Mouse (Mus musculus) E14TG2a.4 (cell line): ENCODE results near the gene Plekhg1.

Experiments used
- H3K27me3 ChIP-seq: 2 replicates; pipeline ENCODE4 v1.6.1; 2014; ENCODE audit warnings: low read length, control low read depth; ENCODE audit not compliant: insufficient read depth
- H3K36me3 ChIP-seq: 2 replicates; pipeline ENCODE4 v1.6.1; 2014; ENCODE audit warnings: low read length, control low read depth; ENCODE audit not compliant: insufficient read depth
- H3K4me1 ChIP-seq: replicated peaks from 2 replicates; pipeline ENCODE4 v1.6.1; 2014; ENCODE audit warnings: low read depth, low read length, control low read depth
- H3K4me3 ChIP-seq: replicated peaks from 2 replicates; pipeline ENCODE4 v1.5.1; 2014; ENCODE audit warnings: mild to moderate bottlenecking, low read length
- H3K9me3 ChIP-seq: 2 replicates; pipeline ENCODE4 v1.6.1; 2014; ENCODE audit warnings: low read length, control low read depth
- CTCF ChIP-seq: conservative IDR thresholded peaks from 2 replicates; pipeline ENCODE4 v1.5.1; 2014; ENCODE audit warnings: low read length
- NANOG ChIP-seq: IDR thresholded peaks from 2 replicates; pipeline ENCODE4 v1.6.1; 2014; ENCODE audit warnings: borderline replicate concordance, low read length, mixed read lengths
- POU5F1 ChIP-seq: IDR thresholded peaks from 2 replicates; pipeline ENCODE4 v1.6.1; 2014; ENCODE audit warnings: low read length, borderline replicate concordance

Plekhg1 gene

DNA sequence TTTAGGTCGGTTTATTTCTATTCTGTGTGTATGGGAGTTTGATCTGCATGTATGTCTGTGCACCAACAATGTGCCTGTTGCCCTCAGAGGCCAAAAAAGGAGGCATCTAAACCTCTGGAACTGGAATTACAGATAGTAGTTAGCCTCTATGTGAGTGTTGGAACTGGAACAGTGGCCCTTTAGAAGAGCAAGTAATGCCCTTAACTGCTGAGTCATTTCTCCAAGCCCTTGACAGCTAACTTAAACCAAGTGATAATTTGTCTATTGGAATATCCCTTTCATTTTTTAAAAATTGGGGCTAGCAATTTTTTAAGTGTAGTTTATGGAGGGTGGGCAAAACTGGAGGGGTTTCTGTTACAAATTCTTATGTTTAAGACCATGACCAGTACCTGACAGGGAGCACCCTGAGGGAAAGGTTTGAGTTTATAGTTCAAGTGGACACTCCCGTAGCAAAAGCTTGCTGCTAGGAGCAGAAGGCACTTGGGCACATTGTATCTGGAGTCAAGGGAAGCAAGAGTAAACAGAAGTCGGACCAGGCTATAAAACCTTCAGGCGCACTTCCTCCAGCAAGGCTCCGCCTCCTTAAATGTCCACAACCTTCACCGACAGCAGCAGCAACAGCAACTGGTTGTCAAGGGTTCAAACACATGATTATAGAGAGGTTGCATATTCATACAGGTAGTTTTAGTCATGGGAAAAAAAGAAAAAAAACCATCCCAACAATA, 235.9 kb downstream of the Plekhg1 start:
- Histone ChIP-seq H3K4me3 (peak overlapping the region; percentile 97), H3K36me3 (peaks cover 48% of the 10 kb centered on the region), H3K9me3 (peaks cover 15% of the 10 kb centered on the region), H3K27me3 (no peaks in the 10 kb centered on the region), H3K4me1 (peaks cover 60% of the 10 kb centered on the region)
- TF ChIP-seq POU5F1: no peak
- TF ChIP-seq NANOG: no peak
- TF ChIP-seq CTCF: no peak

GRCm38 (mm10) chr10:3976623-3977010, 236.5 kb downstream of the Plekhg1 start:
- Histone ChIP-seq H3K9me3 (peaks cover 15% of the 10 kb centered on the region), H3K27me3 (no peaks in the 10 kb centered on the region), H3K4me3 (peak overlapping the region; percentile 97; the same call in 1 of the 2 replicates), H3K36me3 (peaks cover 53% of the 10 kb centered on the region), H3K4me1 (peaks cover 59% of the 10 kb centered on the region)
- TF ChIP-seq POU5F1: no peak
- no peak for TF ChIP-seq CTCF
- no peak for TF ChIP-seq NANOG

GRCm38 (mm10) chr10:3978326-3978725, 238.2 kb downstream of the Plekhg1 start:
- no peak for TF ChIP-seq NANOG
- TF ChIP-seq POU5F1: no peak
- TF ChIP-seq CTCF: no peak
- H3K9me3 ChIP-seq: peaks cover 15% of the 10 kb centered on the region
- H3K4me3 ChIP-seq: no peak overlapping the region
- peaks cover 70% of the 10 kb centered on the region for H3K36me3 ChIP-seq
- H3K4me1 ChIP-seq: peaks cover 46% of the 10 kb centered on the region
- H3K27me3 ChIP-seq: no peaks in the 10 kb centered on the region

GRCm38 (mm10) chr10:3978792-3979488, 238.8 kb downstream of the Plekhg1 start:
- H3K36me3 ChIP-seq: peaks cover 76% of the 10 kb centered on the region
- no peaks in the 10 kb centered on the region for H3K27me3 ChIP-seq
- H3K9me3 ChIP-seq: peaks cover 15% of the 10 kb centered on the region
- no peak for TF ChIP-seq POU5F1
- TF ChIP-seq NANOG: no peak
- TF ChIP-seq CTCF: no peak
- peaks cover 45% of the 10 kb centered on the region for H3K4me1 ChIP-seq
- no peak overlapping the region for H3K4me3 ChIP-seq

DNA sequence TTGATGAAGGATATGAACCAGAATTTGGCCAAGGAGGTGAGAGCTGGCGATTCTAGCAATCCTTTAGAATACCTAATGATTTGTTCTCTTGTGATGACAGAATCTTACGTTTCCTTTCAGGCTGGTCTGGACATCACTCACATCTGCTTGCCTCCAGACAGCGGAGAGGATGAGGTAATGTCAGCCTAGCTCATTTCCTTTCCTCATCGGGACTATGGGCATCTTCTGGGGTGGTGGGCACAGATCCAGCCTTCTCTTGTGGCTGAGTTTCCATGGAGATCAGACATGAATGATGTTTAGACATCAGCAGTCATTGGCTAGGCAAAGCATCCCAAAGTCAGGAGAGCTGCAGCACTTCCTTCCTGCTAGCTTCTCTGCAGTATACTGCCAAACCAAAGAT, 240.1 kb downstream of the Plekhg1 start:
- H3K9me3 ChIP-seq: peaks cover 15% of the 10 kb centered on the region
- no peaks in the 10 kb centered on the region for H3K27me3 ChIP-seq
- H3K36me3 ChIP-seq: peaks cover 81% of the 10 kb centered on the region
- H3K4me1 ChIP-seq: peaks cover 32% of the 10 kb centered on the region
- TF ChIP-seq CTCF: no peak
- TF ChIP-seq NANOG: no peak
- TF ChIP-seq POU5F1: no peak
- H3K4me3 ChIP-seq: no peak overlapping the region

- H3K36me3 ChIP-seq: peaks cover 77% of the 10 kb centered on the region
- no peaks in the 10 kb centered on the region for H3K4me1 ChIP-seq
- H3K27me3 ChIP-seq: no peaks in the 10 kb centered on the region
- no peaks in the 10 kb centered on the region for H3K9me3 ChIP-seq
- TF ChIP-seq NANOG (no peak), CTCF (no peak), POU5F1 (no peak)
- no peak overlapping the region for H3K4me3 ChIP-seq
Observed at GRCm38 (mm10) chr10:3990295-3990883, 250.2 kb downstream of the Plekhg1 start.

- Histone ChIP-seq H3K4me1 (peaks cover 8% of the 10 kb centered on the region; the same call in 1 of the 2 replicates), H3K27me3 (no peaks in the 10 kb centered on the region), H3K4me3 (no peak overlapping the region), H3K9me3 (peaks cover 8% of the 10 kb centered on the region), H3K36me3 (peaks cover 97% of the 10 kb centered on the region)
- TF ChIP-seq CTCF: no peak
- TF ChIP-seq NANOG: no peak
- TF ChIP-seq POU5F1: no peak
Observed at GRCm38 (mm10) chr10:3993365-3994102, 253.4 kb downstream of the Plekhg1 start.

DNA sequence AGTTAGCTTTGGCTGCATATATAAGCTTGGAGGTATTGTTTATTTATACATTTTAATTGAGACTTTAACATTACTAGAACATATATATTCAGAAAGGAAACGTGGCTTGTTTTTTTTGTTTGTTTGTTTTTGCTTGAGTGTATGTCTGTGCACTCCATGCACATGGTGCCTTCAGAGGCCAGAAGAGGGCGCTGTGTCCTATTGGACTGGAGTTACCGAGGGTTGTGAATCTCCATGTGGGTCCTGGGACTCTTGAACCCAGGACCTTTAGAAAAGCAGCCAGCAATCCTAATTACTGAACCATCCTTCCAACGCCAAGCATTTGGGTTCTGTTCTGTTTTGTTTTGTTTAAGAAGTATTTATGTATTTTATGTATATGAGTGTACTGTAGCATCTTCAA, 255.1 kb downstream of the Plekhg1 start:
- TF ChIP-seq POU5F1 (no peak), CTCF (peak; percentile 63), NANOG (no peak)
- Histone ChIP-seq H3K27me3 (no peaks in the 10 kb centered on the region), H3K4me1 (peaks cover 8% of the 10 kb centered on the region; the same call in 1 of the 2 replicates), H3K4me3 (no peak overlapping the region), H3K36me3 (peaks cover 97% of the 10 kb centered on the region), H3K9me3 (peaks cover 8% of the 10 kb centered on the region)
